Mouse (Mus musculus): ENCODE results near the gene Macf1.

GRCm38 (mm10) chr4:123584084-123584719, 100.0 kb downstream of the Macf1 start:
- no peak for TF ChIP-seq GATA1 (IDR thresholded peaks at IDR 0.05; ENCODE audit: borderline replicate concordance, low read length)
- no peak for TF ChIP-seq FLI1 (IDR thresholded peaks at IDR 0.05; ENCODE audit: low read length)

Data from megakaryocyte, embryonic 14.5 days (primary cell).